Mouse (Mus musculus) forebrain, embryonic 14.5 days (tissue): Measurements from ENCODE around the gene Dnah12. TPM values are rescaled to one million over a fixed set of nuclear protein-coding genes. Genes with fewer than 3 reads are reported as not detected.
"Not testable (repeated sequence)": the region's sequence is repeated elsewhere in the genome, so short reads cannot be mapped to it uniquely, and the experiment has no call there.

ENCODE experiments used
- ATAC-seq: fragments of 200-750 bp; cut with Nextera tagmentation; 2 replicates; pipeline ENCODE4 v1.8.0; 2017; ENCODE audit warnings: mild to moderate bottlenecking, moderate library complexity
- DNase-seq: peaks from one replicate; pipeline ENCODE4 v3.0.0-alpha.2; 2015; ENCODE audit warnings: low spot score
- H3K27ac ChIP-seq: fragments of 300-500 bp; sonication (generic); 2 replicates; pipeline ENCODE4 v1.5.1; 2014; ENCODE audit warnings: low read depth, mild to moderate bottlenecking, control low read depth, low read length, moderate library complexity
- H3K27me3 ChIP-seq: fragments of 300-500 bp; sonication (generic); replicated peaks from 2 replicates; pipeline ENCODE4 v1.6.1; 2014; ENCODE audit warnings: low read length, control low read depth, mixed read lengths; ENCODE audit not compliant: control insufficient read depth, insufficient read depth
- H3K36me3 ChIP-seq: fragments of 300-500 bp; sonication (generic); 2 replicates; pipeline ENCODE4 v1.6.1; 2014; ENCODE audit warnings: low read length, control low read depth; ENCODE audit not compliant: control insufficient read depth, insufficient read depth
- H3K4me1 ChIP-seq: fragments of 300-500 bp; sonication (generic); 2 replicates; pipeline ENCODE4 v1.6.1; 2014; ENCODE audit warnings: antibody characterized with exemption, low read length, control low read depth; ENCODE audit not compliant: control insufficient read depth, insufficient read depth
- H3K4me2 ChIP-seq: fragments of 300-500 bp; sonication (generic); 2 replicates; pipeline ENCODE4 v1.6.1; 2014; ENCODE audit warnings: mild to moderate bottlenecking, control low read depth, low read length
- H3K4me3 ChIP-seq: fragments of 300-500 bp; sonication (generic); 2 replicates; pipeline ENCODE4 v1.5.1; 2014; ENCODE audit warnings: low read depth, low read length, control low read depth
- H3K9ac ChIP-seq: fragments of 300-500 bp; sonication (generic); 2 replicates; pipeline ENCODE4 v1.6.1; 2014; ENCODE audit warnings: mild to moderate bottlenecking, low read length, control low read depth, moderate library complexity
- H3K9me3 ChIP-seq: fragments of 300-500 bp; sonication (generic); replicated peaks from 2 replicates; pipeline ENCODE4 v1.6.1; 2016; ENCODE audit warnings: low read length, control low read depth, mixed read lengths; ENCODE audit not compliant: control insufficient read depth
- WGBS: fragments of 180-500 bp; shearing (Covaris S2); extraction: QIAGEN DNeasy Blood & Tissue Kit; methylation state at CpG from one replicate; pipeline ENCODE4 v1.1.7; 2014; 5-methylcytosine and 5-hydroxymethylcytosine counted together
- polyA plus RNA-seq: library from polyadenylated mRNA; unstranded; fragments of >200 nt; fragmentation: Nextera tagmentation; extraction: Ambion mirVana; gene quantifications from 2 replicates; pipeline ENCODE4 v1.2.1, GENCODE M21; 2014

The Dnah12 gene
- polyA plus RNA-seq, 1 experiment from 2014 or later: 0.10 TPM

- H3K4me3 ChIP-seq: no peak overlapping the region
- DNase-seq: no peak
- ATAC-seq: no peak
Observed at GRCm38 (mm10) chr14:26879976-26880375, 186.9 kb downstream of the Dnah12 start.

GRCm38 (mm10) chr14:26881700-26882099 is 188.6 kb downstream of the Dnah12 start:
- 87% methylated on average over 5 of the region's 5 CpGs for WGBS
- no peaks in the 10 kb centered on the region for H3K36me3 ChIP-seq
- no peak overlapping the region for H3K4me2 ChIP-seq
- H3K27me3 ChIP-seq: no peaks in the 10 kb centered on the region
- no peaks in the 10 kb centered on the region for H3K4me1 ChIP-seq
- no peak overlapping the region for H3K9ac ChIP-seq
- H3K9me3 ChIP-seq: no peaks in the 10 kb centered on the region
- DNase-seq (no peak), ATAC-seq (no peak)
- no peak overlapping the region for H3K4me3 ChIP-seq
- no peak overlapping the region for H3K27ac ChIP-seq

More at GRCm38 (mm10) chr14:26879976-26880375, 186.9 kb downstream of the Dnah12 start:
- no peak overlapping the region for H3K9ac ChIP-seq
- WGBS: 76% methylated on average over 2 of the region's 2 CpGs
- H3K27me3 ChIP-seq: no peaks in the 10 kb centered on the region
- H3K36me3 ChIP-seq: no peaks in the 10 kb centered on the region
- no peak overlapping the region for H3K4me2 ChIP-seq
- no peak overlapping the region for H3K27ac ChIP-seq
- H3K9me3 ChIP-seq: no peaks in the 10 kb centered on the region
- H3K4me1 ChIP-seq: no peaks in the 10 kb centered on the region

GRCm38 (mm10) chr14:26887244-26887643 is 194.2 kb downstream of the Dnah12 start:
- Histone ChIP-seq H3K4me3 (no peak overlapping the region), H3K4me2 (no peak overlapping the region), H3K9ac (no peak overlapping the region), H3K36me3 (no peaks in the 10 kb centered on the region), H3K9me3 (no peaks in the 10 kb centered on the region), H3K4me1 (no peaks in the 10 kb centered on the region), H3K27me3 (no peaks in the 10 kb centered on the region), H3K27ac (no peak overlapping the region)
- DNase-seq (no peak), ATAC-seq (no peak)
- 57% methylated on average over 3 of the region's 3 CpGs for WGBS

- Histone ChIP-seq H3K27me3 (no peaks in the 10 kb centered on the region), H3K9ac (no peak overlapping the region), H3K27ac (no peak overlapping the region), H3K4me1 (no peaks in the 10 kb centered on the region), H3K4me3 (no peak overlapping the region), H3K9me3 (no peaks in the 10 kb centered on the region), H3K36me3 (no peaks in the 10 kb centered on the region), H3K4me2 (no peak overlapping the region)
- no peak for ATAC-seq
- no peak for DNase-seq
- WGBS: 94% methylated on average over 3 of the region's 3 CpGs
Observed at GRCm38 (mm10) chr14:26890777-26891176, 197.7 kb downstream of the Dnah12 start.

GRCm38 (mm10) chr14:26894392-26894791 is 201.3 kb downstream of the Dnah12 start, which contains the start of gene Asb14:
TSS of gene Asb14 (plus strand) at chr14:26894557.
- DNase-seq: no peak
- no peak for ATAC-seq
- H3K4me1 ChIP-seq: no peaks in the 10 kb centered on the region
- H3K9ac ChIP-seq: no peak within 1 kb of the TSS
- WGBS: 92% methylated on average over 4 of the region's 4 CpGs
- no peaks in the 10 kb centered on the region for H3K9me3 ChIP-seq
- H3K4me2 ChIP-seq: no peak within 1 kb of the TSS
- H3K27ac ChIP-seq: no peak within 1 kb of the TSS
- no peaks in the 10 kb centered on the region for H3K36me3 ChIP-seq
- no peak within 1 kb of the TSS for H3K4me3 ChIP-seq
- no peaks in the 10 kb centered on the region for H3K27me3 ChIP-seq

GRCm38 (mm10) chr14:26899490-26899889 is 206.4 kb downstream of the Dnah12 start:
- ATAC-seq: no peak

GRCm38 (mm10) chr14:26900893-26901292 is 207.8 kb downstream of the Dnah12 start:
- DNase-seq (no peak), ATAC-seq (no peak)
- Histone ChIP-seq H3K27ac (no peak overlapping the region), H3K36me3 (no peaks in the 10 kb centered on the region), H3K9ac (no peak overlapping the region), H3K4me2 (no peak overlapping the region), H3K27me3 (no peaks in the 10 kb centered on the region), H3K9me3 (no peaks in the 10 kb centered on the region), H3K4me3 (no peak overlapping the region), H3K4me1 (no peaks in the 10 kb centered on the region)
- 88% methylated on average over 12 of the region's 12 CpGs for WGBS

More at GRCm38 (mm10) chr14:26899490-26899889, 206.4 kb downstream of the Dnah12 start:
- Histone ChIP-seq H3K9ac (no peak overlapping the region), H3K36me3 (no peaks in the 10 kb centered on the region), H3K9me3 (no peaks in the 10 kb centered on the region), H3K4me3 (no peak overlapping the region), H3K4me1 (no peaks in the 10 kb centered on the region), H3K27me3 (no peaks in the 10 kb centered on the region), H3K4me2 (no peak overlapping the region), H3K27ac (no peak overlapping the region)
- WGBS: 89% methylated on average over 2 of the region's 2 CpGs
- DNase-seq: no peak

- no peak for ATAC-seq
- no peak overlapping the region for H3K27ac ChIP-seq
- no peaks in the 10 kb centered on the region for H3K36me3 ChIP-seq
- H3K27me3 ChIP-seq: no peaks in the 10 kb centered on the region
- WGBS: 87% methylated on average over 4 of the region's 4 CpGs
- H3K9ac ChIP-seq: no peak overlapping the region
- H3K4me3 ChIP-seq: no peak overlapping the region
- no peak overlapping the region for H3K4me2 ChIP-seq
- DNase-seq: no peak
- no peaks in the 10 kb centered on the region for H3K4me1 ChIP-seq
- no peaks in the 10 kb centered on the region for H3K9me3 ChIP-seq
Observed at GRCm38 (mm10) chr14:26907401-26907800, 214.3 kb downstream of the Dnah12 start.

GRCm38 (mm10) chr14:26910461-26910860 is 217.4 kb downstream of the Dnah12 start:
- ATAC-seq, H3K27me3 ChIP-seq, H3K27ac ChIP-seq, H3K4me2 ChIP-seq, DNase-seq, H3K9ac ChIP-seq, H3K4me3 ChIP-seq, H3K36me3 ChIP-seq, H3K9me3 ChIP-seq, H3K4me1 ChIP-seq: not testable (repeated sequence)
- WGBS: 46% methylated on average over 9 of the region's 9 CpGs
